Mouse (Mus musculus): ENCODE measurements around the gene Mitf.

Mitf gene

GRCm38 (mm10) chr6:97828822-97829719 lies 22.2 kb downstream of the Mitf start:
- no peaks in the 10 kb centered on the region for H3K4me1 ChIP-seq (replicated peaks; ENCODE audit: low read depth, low read length)
- TF ChIP-seq CTCF (conservative IDR thresholded peaks at IDR 0.05; ENCODE audit: low read length) (no peak), NANOG (IDR thresholded peaks at IDR 0.05; ENCODE audit: borderline replicate concordance, low read length) (no peak), POU5F1 (IDR thresholded peaks at IDR 0.05; ENCODE audit: borderline replicate concordance, low read length) (no peak)
- no peak overlapping the region for H3K4me3 ChIP-seq (replicated peaks; ENCODE audit: low read length)
- H3K36me3 ChIP-seq (ENCODE audit: insufficient read depth, low read length), result no peaks in the 10 kb centered on the region
- H3K9me3 ChIP-seq (ENCODE audit: low read length), result peaks cover 4% of the 10 kb centered on the region; the same call in 1 of the 2 replicates
- H3K27me3 ChIP-seq (ENCODE audit: insufficient read depth, low read length), result no peaks in the 10 kb centered on the region

- Histone ChIP-seq H3K4me1 (replicated peaks; ENCODE audit: low read depth, low read length) (no peaks in the 10 kb centered on the region), H3K27me3 (ENCODE audit: insufficient read depth, low read length) (no peaks in the 10 kb centered on the region), H3K36me3 (ENCODE audit: insufficient read depth, low read length) (no peaks in the 10 kb centered on the region), H3K4me3 (replicated peaks; ENCODE audit: low read length) (no peak overlapping the region), H3K9me3 (ENCODE audit: low read length) (no peaks in the 10 kb centered on the region)
- TF ChIP-seq CTCF (conservative IDR thresholded peaks at IDR 0.05; ENCODE audit: low read length), result no peak
- no peak for TF ChIP-seq NANOG (IDR thresholded peaks at IDR 0.05; ENCODE audit: borderline replicate concordance, low read length)
- TF ChIP-seq POU5F1 (IDR thresholded peaks at IDR 0.05; ENCODE audit: borderline replicate concordance, low read length), result no peak
These were observed 25.6 kb downstream of the Mitf start for GRCm38 (mm10) chr6:97832501-97832900.

DNA sequence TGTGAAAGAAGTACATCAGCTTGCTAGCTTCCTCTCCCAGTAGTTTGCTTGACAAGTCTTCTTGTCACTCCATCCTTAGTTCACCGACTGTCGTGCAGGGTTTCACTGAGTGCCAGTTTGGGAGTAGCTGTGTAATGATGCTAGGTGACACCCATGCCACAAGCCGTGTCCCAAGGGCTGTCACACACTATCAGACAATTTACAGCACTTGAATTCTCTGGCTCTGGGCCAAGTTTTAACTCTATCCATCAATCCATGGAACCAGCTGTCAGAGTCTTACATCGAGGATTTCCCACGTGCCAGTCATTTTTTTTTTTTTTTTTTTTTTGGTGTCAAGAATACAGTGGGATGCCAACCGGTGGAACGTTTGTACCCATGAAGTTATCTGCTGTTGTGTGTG lies 29.3 kb downstream of the Mitf start:
- H3K9me3 ChIP-seq (ENCODE audit: low read length), result no peaks in the 10 kb centered on the region
- H3K36me3 ChIP-seq (ENCODE audit: insufficient read depth, low read length), result no peaks in the 10 kb centered on the region
- H3K4me3 ChIP-seq (replicated peaks; ENCODE audit: low read length), result no peak overlapping the region
- H3K27me3 ChIP-seq (ENCODE audit: insufficient read depth, low read length), result no peaks in the 10 kb centered on the region
- TF ChIP-seq CTCF (conservative IDR thresholded peaks at IDR 0.05; ENCODE audit: low read length) (no peak), POU5F1 (IDR thresholded peaks at IDR 0.05; ENCODE audit: borderline replicate concordance, low read length) (no peak), NANOG (IDR thresholded peaks at IDR 0.05; ENCODE audit: borderline replicate concordance, low read length) (no peak)
- no peaks in the 10 kb centered on the region for H3K4me1 ChIP-seq (replicated peaks; ENCODE audit: low read depth, low read length)

DNA sequence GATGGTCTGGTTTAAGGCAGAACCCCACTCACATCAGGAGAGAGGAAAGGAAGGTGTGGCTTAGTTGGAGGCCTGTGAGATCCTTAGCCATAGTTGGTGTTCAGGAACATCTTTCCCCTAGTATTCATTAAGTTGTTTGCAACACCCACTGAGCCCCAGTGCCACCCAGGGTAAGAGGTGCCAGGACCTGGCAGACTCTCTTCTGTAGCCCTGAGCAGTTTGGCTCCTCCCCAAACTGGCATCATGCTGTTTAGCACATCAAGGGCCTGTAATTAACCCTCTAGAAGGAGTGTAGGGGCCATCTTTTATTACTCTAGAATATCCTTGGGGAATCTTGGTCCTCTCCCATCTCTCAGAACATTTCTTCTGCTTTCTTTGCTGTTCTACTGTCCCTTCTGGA lies 30.9 kb downstream of the Mitf start:
- TF ChIP-seq CTCF (conservative IDR thresholded peaks at IDR 0.05; ENCODE audit: low read length), result no peak
- no peaks in the 10 kb centered on the region for H3K27me3 ChIP-seq (ENCODE audit: insufficient read depth, low read length)
- H3K4me1 ChIP-seq (replicated peaks; ENCODE audit: low read depth, low read length), result no peaks in the 10 kb centered on the region
- H3K9me3 ChIP-seq (ENCODE audit: low read length), result no peaks in the 10 kb centered on the region
- H3K4me3 ChIP-seq (replicated peaks; ENCODE audit: low read length), result no peak overlapping the region
- H3K36me3 ChIP-seq (ENCODE audit: insufficient read depth, low read length), result no peaks in the 10 kb centered on the region

DNA sequence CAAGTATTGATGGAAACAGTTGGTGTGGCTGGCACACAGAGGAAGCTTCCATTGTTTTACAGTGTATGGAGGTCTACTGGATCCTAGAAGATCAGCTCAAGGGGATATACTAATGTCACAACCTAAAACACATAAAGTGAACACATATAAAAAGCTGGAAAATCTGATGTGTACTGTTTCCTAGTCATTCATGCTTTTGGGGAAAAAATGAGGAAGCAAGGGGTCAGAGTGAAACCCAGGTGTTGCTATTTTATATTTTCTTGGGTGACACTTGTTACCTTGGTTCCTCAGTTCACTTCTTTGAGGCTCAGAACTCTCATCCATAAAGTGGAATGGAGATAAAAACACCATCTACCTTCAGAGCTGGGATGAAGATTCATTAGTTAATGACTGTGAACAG lies 32.7 kb downstream of the Mitf start:
- Histone ChIP-seq H3K9me3 (ENCODE audit: low read length) (no peaks in the 10 kb centered on the region), H3K27me3 (ENCODE audit: insufficient read depth, low read length) (no peaks in the 10 kb centered on the region), H3K4me3 (replicated peaks; ENCODE audit: low read length) (no peak overlapping the region), H3K4me1 (replicated peaks; ENCODE audit: low read depth, low read length) (0 out of 2 replicates have a peak, but pooled peaks cover 3% of the 10 kb centered on the region), H3K36me3 (ENCODE audit: insufficient read depth, low read length) (no peaks in the 10 kb centered on the region)
- TF ChIP-seq CTCF (conservative IDR thresholded peaks at IDR 0.05; ENCODE audit: low read length) (no peak), NANOG (IDR thresholded peaks at IDR 0.05; ENCODE audit: borderline replicate concordance, low read length) (no peak), POU5F1 (IDR thresholded peaks at IDR 0.05; ENCODE audit: borderline replicate concordance, low read length) (no peak)

GRCm38 (mm10) chr6:97844112-97844511 lies 37.3 kb downstream of the Mitf start:
- no peaks in the 10 kb centered on the region for H3K27me3 ChIP-seq (ENCODE audit: insufficient read depth, low read length)
- TF ChIP-seq POU5F1 (IDR thresholded peaks at IDR 0.05; ENCODE audit: borderline replicate concordance, low read length) (no peak), CTCF (conservative IDR thresholded peaks at IDR 0.05; ENCODE audit: low read length) (no peak), NANOG (IDR thresholded peaks at IDR 0.05; ENCODE audit: borderline replicate concordance, low read length) (no peak)
- no peaks in the 10 kb centered on the region for H3K9me3 ChIP-seq (ENCODE audit: low read length)
- H3K36me3 ChIP-seq (ENCODE audit: insufficient read depth, low read length), result no peaks in the 10 kb centered on the region
- 0 out of 2 replicates have a peak, but pooled peaks cover 13% of the 10 kb centered on the region for H3K4me1 ChIP-seq (replicated peaks; ENCODE audit: low read depth, low read length)
- no peak overlapping the region for H3K4me3 ChIP-seq (replicated peaks; ENCODE audit: low read length)

- no peaks in the 10 kb centered on the region for H3K27me3 ChIP-seq (ENCODE audit: insufficient read depth, low read length)
- H3K4me1 ChIP-seq (replicated peaks; ENCODE audit: low read depth, low read length), result 0 out of 2 replicates have a peak, but pooled peaks cover 13% of the 10 kb centered on the region
- no peaks in the 10 kb centered on the region for H3K36me3 ChIP-seq (ENCODE audit: insufficient read depth, low read length)
- no peaks in the 10 kb centered on the region for H3K9me3 ChIP-seq (ENCODE audit: low read length)
- H3K4me3 ChIP-seq (replicated peaks; ENCODE audit: low read length), result no peak overlapping the region
- TF ChIP-seq POU5F1 (IDR thresholded peaks at IDR 0.05; ENCODE audit: borderline replicate concordance, low read length) (no peak), NANOG (IDR thresholded peaks at IDR 0.05; ENCODE audit: borderline replicate concordance, low read length) (no peak), CTCF (conservative IDR thresholded peaks at IDR 0.05; ENCODE audit: low read length) (no peak)
These were observed 41.5 kb downstream of the Mitf start for GRCm38 (mm10) chr6:97848191-97848857.

DNA sequence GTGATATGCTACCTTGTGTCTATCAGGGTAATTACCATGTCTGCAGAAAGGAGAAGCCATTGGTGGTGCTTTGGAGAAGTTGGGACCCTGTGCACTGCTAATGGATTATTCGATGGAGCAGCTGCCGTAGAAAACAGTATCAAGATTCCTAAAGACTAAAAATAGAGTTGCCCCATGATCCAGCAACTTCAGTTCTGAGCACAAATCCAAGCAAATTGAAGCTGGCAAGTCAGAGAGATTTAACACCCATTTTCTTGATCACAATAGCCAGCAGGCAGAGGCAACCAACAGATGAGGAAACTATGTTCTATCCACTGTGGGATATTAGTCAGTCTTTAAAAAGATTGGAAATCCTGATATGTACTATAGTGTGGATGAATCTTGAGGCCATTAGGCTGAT lies 47.4 kb downstream of the Mitf start:
- Histone ChIP-seq H3K9me3 (ENCODE audit: low read length) (no peaks in the 10 kb centered on the region), H3K4me1 (replicated peaks; ENCODE audit: low read depth, low read length) (no peaks in the 10 kb centered on the region), H3K36me3 (ENCODE audit: insufficient read depth, low read length) (no peaks in the 10 kb centered on the region), H3K27me3 (ENCODE audit: insufficient read depth, low read length) (no peaks in the 10 kb centered on the region), H3K4me3 (replicated peaks; ENCODE audit: low read length) (no peak overlapping the region)
- TF ChIP-seq CTCF (conservative IDR thresholded peaks at IDR 0.05; ENCODE audit: low read length), result no peak
- TF ChIP-seq NANOG (IDR thresholded peaks at IDR 0.05; ENCODE audit: borderline replicate concordance, low read length), result no peak
- TF ChIP-seq POU5F1 (IDR thresholded peaks at IDR 0.05; ENCODE audit: borderline replicate concordance, low read length), result no peak

All from E14TG2a.4 (cell line).